Mouse (Mus musculus): ENCODE results near the gene Mrtfa. TPM values are rescaled to one million over a fixed set of nuclear protein-coding genes. Genes with fewer than 3 reads are reported as not detected.
A peak's percentile ranks its signal among the peaks of the same experiment; 100 is the strongest.

Gene Mrtfa
- polyA plus RNA-seq, 1 experiment from 2014 or later, result 21.2 TPM

- WGBS, result 73% methylated on average over 7 of the region's 7 CpGs
- Histone ChIP-seq H3K27ac (ENCODE audit: low read depth) (no peak overlapping the region), H3K4me2 (ENCODE audit: low read length) (no peak overlapping the region), H3K27me3 (replicated peaks; ENCODE audit: control insufficient read depth, insufficient read depth, low read length) (no peaks in the 10 kb centered on the region), H3K9ac (ENCODE audit: low read length) (no peak overlapping the region), H3K4me1 (replicated peaks; ENCODE audit: control insufficient read depth, insufficient read depth, low read length) (peaks cover 15% of the 10 kb centered on the region; the same call in 1 of the 2 replicates), H3K36me3 (ENCODE audit: control insufficient read depth, insufficient read depth, low read length) (no peaks in the 10 kb centered on the region), H3K9me3 (ENCODE audit: control insufficient read depth, low read length) (no peaks in the 10 kb centered on the region), H3K4me3 (ENCODE audit: low read depth, low read length) (no peak overlapping the region)
- DNase-seq (ENCODE audit: low spot score) (no peak), ATAC-seq (replicated peaks; ENCODE audit: low FRiP score, low TSS enrichment, low read depth) (no peak)
Measured at GRCm38 (mm10) chr15:81158517-81159120, 31.9 kb downstream of the Mrtfa start.

DNA sequence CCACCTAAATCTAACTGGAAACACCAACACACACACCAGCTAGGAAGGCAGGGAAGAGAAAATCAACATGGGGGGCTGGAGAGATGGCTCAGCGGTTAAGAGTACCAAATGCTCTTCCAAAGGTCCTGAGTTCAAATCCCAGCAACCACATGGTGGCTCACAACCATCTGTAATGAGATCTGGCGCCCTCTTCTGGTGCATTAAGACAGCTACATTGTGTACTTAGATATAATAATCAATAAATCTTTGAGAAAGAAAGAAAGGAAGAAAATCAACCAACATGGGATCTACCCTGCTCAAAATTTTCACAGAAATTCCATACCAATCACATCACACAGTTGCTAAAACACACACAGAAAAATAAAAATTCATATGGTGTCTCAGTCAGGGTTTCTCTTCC, 34.1 kb downstream of the Mrtfa start:
- Histone ChIP-seq H3K9ac (ENCODE audit: low read length) (no peak overlapping the region), H3K27me3 (replicated peaks; ENCODE audit: control insufficient read depth, insufficient read depth, low read length) (no peaks in the 10 kb centered on the region), H3K27ac (ENCODE audit: low read depth) (no peak overlapping the region), H3K4me1 (replicated peaks; ENCODE audit: control insufficient read depth, insufficient read depth, low read length) (peaks cover 12% of the 10 kb centered on the region; the same call in 1 of the 2 replicates), H3K4me2 (ENCODE audit: low read length) (no peak overlapping the region), H3K9me3 (ENCODE audit: control insufficient read depth, low read length) (no peaks in the 10 kb centered on the region), H3K4me3 (ENCODE audit: low read depth, low read length) (no peak overlapping the region), H3K36me3 (ENCODE audit: control insufficient read depth, insufficient read depth, low read length) (no peaks in the 10 kb centered on the region)
- ATAC-seq (replicated peaks; ENCODE audit: low FRiP score, low TSS enrichment, low read depth) (no peak), DNase-seq (ENCODE audit: low spot score) (no peak)
- WGBS, result 75% methylated on average over 2 of the region's 2 CpGs

GRCm38 (mm10) chr15:81155845-81156244, 34.7 kb downstream of the Mrtfa start:
- H3K4me3 ChIP-seq (ENCODE audit: low read depth, low read length), result no peak overlapping the region
- H3K36me3 ChIP-seq (ENCODE audit: control insufficient read depth, insufficient read depth, low read length), result no peaks in the 10 kb centered on the region
- WGBS, result 97% methylated on average over 3 of the region's 3 CpGs
- no peak overlapping the region for H3K27ac ChIP-seq (ENCODE audit: low read depth)
- H3K27me3 ChIP-seq (replicated peaks; ENCODE audit: control insufficient read depth, insufficient read depth, low read length), result no peaks in the 10 kb centered on the region
- no peak overlapping the region for H3K4me2 ChIP-seq (ENCODE audit: low read length)
- H3K9ac ChIP-seq (ENCODE audit: low read length), result no peak overlapping the region
- DNase-seq (ENCODE audit: low spot score), result no peak
- H3K9me3 ChIP-seq (ENCODE audit: control insufficient read depth, low read length), result no peaks in the 10 kb centered on the region
- no peak for ATAC-seq (replicated peaks; ENCODE audit: low FRiP score, low TSS enrichment, low read depth)
- peaks cover 10% of the 10 kb centered on the region; the same call in 1 of the 2 replicates for H3K4me1 ChIP-seq (replicated peaks; ENCODE audit: control insufficient read depth, insufficient read depth, low read length)

GRCm38 (mm10) chr15:81154846-81155624, 35.5 kb downstream of the Mrtfa start:
- Histone ChIP-seq H3K4me2 (ENCODE audit: low read length) (no peak overlapping the region), H3K4me3 (ENCODE audit: low read depth, low read length) (no peak overlapping the region), H3K36me3 (ENCODE audit: control insufficient read depth, insufficient read depth, low read length) (no peaks in the 10 kb centered on the region), H3K9ac (ENCODE audit: low read length) (no peak overlapping the region), H3K27me3 (replicated peaks; ENCODE audit: control insufficient read depth, insufficient read depth, low read length) (no peaks in the 10 kb centered on the region), H3K9me3 (ENCODE audit: control insufficient read depth, low read length) (no peaks in the 10 kb centered on the region), H3K27ac (ENCODE audit: low read depth) (no peak overlapping the region), H3K4me1 (replicated peaks; ENCODE audit: control insufficient read depth, insufficient read depth, low read length) (peaks cover 8% of the 10 kb centered on the region; the same call in 1 of the 2 replicates)
- WGBS, result 60% methylated on average over 2 of the region's 2 CpGs
- ATAC-seq (replicated peaks; ENCODE audit: low FRiP score, low TSS enrichment, low read depth), result no peak
- DNase-seq (ENCODE audit: low spot score), result no peak

- ATAC-seq (replicated peaks; ENCODE audit: low FRiP score, low TSS enrichment, low read depth) (no peak), DNase-seq (ENCODE audit: low spot score) (peak; percentile 36)
- no peak overlapping the region for H3K4me3 ChIP-seq (ENCODE audit: low read depth, low read length)
- peaks cover 12% of the 10 kb centered on the region for H3K4me1 ChIP-seq (replicated peaks; ENCODE audit: control insufficient read depth, insufficient read depth, low read length)
- no peak overlapping the region for H3K27ac ChIP-seq (ENCODE audit: low read depth)
- WGBS, result 79% methylated on average over 11 of the region's 11 CpGs
- no peaks in the 10 kb centered on the region for H3K36me3 ChIP-seq (ENCODE audit: control insufficient read depth, insufficient read depth, low read length)
- H3K27me3 ChIP-seq (replicated peaks; ENCODE audit: control insufficient read depth, insufficient read depth, low read length), result no peaks in the 10 kb centered on the region
- H3K4me2 ChIP-seq (ENCODE audit: low read length), result no peak overlapping the region
- no peaks in the 10 kb centered on the region for H3K9me3 ChIP-seq (ENCODE audit: control insufficient read depth, low read length)
- no peak overlapping the region for H3K9ac ChIP-seq (ENCODE audit: low read length)
Measured at GRCm38 (mm10) chr15:81141956-81142576, 48.5 kb downstream of the Mrtfa start.

GRCm38 (mm10) chr15:81140004-81140403, 50.6 kb downstream of the Mrtfa start:
- H3K27ac ChIP-seq (ENCODE audit: low read depth), result 0 out of 2 replicates have a peak overlapping the region, but pooled peaks have one; percentile 11
- ATAC-seq (replicated peaks; ENCODE audit: low FRiP score, low TSS enrichment, low read depth), result no peak

GRCm38 (mm10) chr15:81137298-81137697, 53.3 kb downstream of the Mrtfa start:
- no peak overlapping the region for H3K9ac ChIP-seq (ENCODE audit: low read length)
- no peak overlapping the region for H3K4me3 ChIP-seq (ENCODE audit: low read depth, low read length)
- no peak for ATAC-seq (replicated peaks; ENCODE audit: low FRiP score, low TSS enrichment, low read depth)
- H3K4me1 ChIP-seq (replicated peaks; ENCODE audit: control insufficient read depth, insufficient read depth, low read length), result peaks cover 14% of the 10 kb centered on the region
- WGBS, result 34% methylated on average over 6 of the region's 6 CpGs
- H3K36me3 ChIP-seq (ENCODE audit: control insufficient read depth, insufficient read depth, low read length), result no peaks in the 10 kb centered on the region
- H3K4me2 ChIP-seq (ENCODE audit: low read length), result no peak overlapping the region
- no peak for DNase-seq (ENCODE audit: low spot score)
- H3K27ac ChIP-seq (ENCODE audit: low read depth), result peak overlapping the region; percentile 1; the same call in 1 of the 2 replicates
- H3K27me3 ChIP-seq (replicated peaks; ENCODE audit: control insufficient read depth, insufficient read depth, low read length), result no peaks in the 10 kb centered on the region
- H3K9me3 ChIP-seq (ENCODE audit: control insufficient read depth, low read length), result no peaks in the 10 kb centered on the region

More at GRCm38 (mm10) chr15:81140004-81140403, 50.6 kb downstream of the Mrtfa start:
- no peaks in the 10 kb centered on the region for H3K9me3 ChIP-seq (ENCODE audit: control insufficient read depth, low read length)
- no peak overlapping the region for H3K4me3 ChIP-seq (ENCODE audit: low read depth, low read length)
- no peaks in the 10 kb centered on the region for H3K36me3 ChIP-seq (ENCODE audit: control insufficient read depth, insufficient read depth, low read length)
- H3K4me1 ChIP-seq (replicated peaks; ENCODE audit: control insufficient read depth, insufficient read depth, low read length), result peaks cover 14% of the 10 kb centered on the region
- H3K27me3 ChIP-seq (replicated peaks; ENCODE audit: control insufficient read depth, insufficient read depth, low read length), result no peaks in the 10 kb centered on the region
- DNase-seq (ENCODE audit: low spot score), result no peak
- WGBS, result 65% methylated on average over 5 of the region's 5 CpGs
- H3K9ac ChIP-seq (ENCODE audit: low read length), result no peak overlapping the region
- 0 out of 2 replicates have a peak overlapping the region, but pooled peaks have one; percentile 22 for H3K4me2 ChIP-seq (ENCODE audit: low read length)

DNA sequence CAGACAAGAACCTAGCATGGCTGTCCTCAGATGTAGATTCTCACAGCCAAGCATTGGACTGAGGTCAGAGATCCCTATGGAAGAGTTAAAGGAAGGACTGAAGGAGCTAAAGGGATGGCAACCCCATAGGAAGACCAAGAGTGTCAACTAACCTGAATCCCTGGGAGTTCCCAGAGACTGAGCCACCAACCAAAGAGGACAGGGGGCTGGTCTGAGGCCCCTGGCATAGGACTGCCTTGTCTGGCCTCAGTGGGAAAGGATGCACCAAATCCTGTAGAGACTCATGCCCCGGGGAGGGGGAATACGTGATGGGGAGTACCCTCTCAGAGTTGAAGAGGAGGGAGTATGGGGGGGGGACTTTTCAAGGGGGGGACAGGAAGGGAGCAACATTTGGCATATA, 56.8 kb downstream of the Mrtfa start:
- no peaks in the 10 kb centered on the region for H3K27me3 ChIP-seq (replicated peaks; ENCODE audit: control insufficient read depth, insufficient read depth, low read length)
- no peak overlapping the region for H3K4me3 ChIP-seq (ENCODE audit: low read depth, low read length)
- H3K9me3 ChIP-seq (ENCODE audit: control insufficient read depth, low read length), result no peaks in the 10 kb centered on the region
- H3K4me1 ChIP-seq (replicated peaks; ENCODE audit: control insufficient read depth, insufficient read depth, low read length), result peaks cover 13% of the 10 kb centered on the region
- peak; percentile 34 for DNase-seq (ENCODE audit: low spot score)
- ATAC-seq (replicated peaks; ENCODE audit: low FRiP score, low TSS enrichment, low read depth), result no peak
- no peak overlapping the region for H3K9ac ChIP-seq (ENCODE audit: low read length)
- H3K36me3 ChIP-seq (ENCODE audit: control insufficient read depth, insufficient read depth, low read length), result no peaks in the 10 kb centered on the region
- no peak overlapping the region for H3K4me2 ChIP-seq (ENCODE audit: low read length)
- WGBS, result 100% methylated on average over 2 of the region's 2 CpGs
- no peak overlapping the region for H3K27ac ChIP-seq (ENCODE audit: low read depth)
